Mouse (Mus musculus) olfactory bulb, adult 2 months (tissue): ENCODE results near the gene Evi2b. TPM values are rescaled to one million over a fixed set of nuclear protein-coding genes. Genes with fewer than 3 reads are reported as not detected.

Source experiments
- H3K27ac ChIP-seq: fragments of 200-500 bp; 2 replicates; pipeline ENCODE4 v1.5.1; 2012; ENCODE audit warnings: low read depth, low read length; ENCODE audit not compliant: insufficient read depth
- H3K4me1 ChIP-seq: fragments of 200-500 bp; 2 replicates; pipeline ENCODE4 v1.6.1; 2012; ENCODE audit warnings: low read length; ENCODE audit not compliant: control insufficient read depth, insufficient read depth
- H3K4me3 ChIP-seq: fragments of 200-500 bp; 2 replicates; pipeline ENCODE4 v1.5.1; 2012; ENCODE audit warnings: mild to moderate bottlenecking, low read depth, low read length, moderate library complexity; ENCODE audit not compliant: insufficient read depth
- CTCF ChIP-seq: fragments of 200-500 bp; IDR thresholded peaks from 2 replicates; pipeline ENCODE4 v1.5.1; 2012; ENCODE audit warnings: low read depth, mild to moderate bottlenecking, low read length, moderate library complexity; ENCODE audit not compliant: insufficient read depth
- POLR2A ChIP-seq: fragments of 200-500 bp; IDR thresholded peaks from 2 replicates; pipeline ENCODE4 v1.6.1; 2012; ENCODE audit warnings: mild to moderate bottlenecking, low read depth, low read length, moderate library complexity; ENCODE audit not compliant: insufficient read depth
- WGBS: fragments of 180-500 bp; shearing (Covaris S2); methylation state at CpG from one replicate; pipeline ENCODE4 v1.1.7; 2018; 5-methylcytosine and 5-hydroxymethylcytosine counted together
- polyA plus RNA-seq: library from polyadenylated mRNA; stranded (reverse); fragments of >200 nt; gene quantifications from 2 replicates; pipeline ENCODE4 v1.2.4, GENCODE M21; 2012; ENCODE audit warnings: low replicate concordance; ENCODE audit not compliant: missing spikeins, insufficient read depth, insufficient read length

The Evi2b gene
- polyA plus RNA-seq, 1 experiment = not detected

DNA sequence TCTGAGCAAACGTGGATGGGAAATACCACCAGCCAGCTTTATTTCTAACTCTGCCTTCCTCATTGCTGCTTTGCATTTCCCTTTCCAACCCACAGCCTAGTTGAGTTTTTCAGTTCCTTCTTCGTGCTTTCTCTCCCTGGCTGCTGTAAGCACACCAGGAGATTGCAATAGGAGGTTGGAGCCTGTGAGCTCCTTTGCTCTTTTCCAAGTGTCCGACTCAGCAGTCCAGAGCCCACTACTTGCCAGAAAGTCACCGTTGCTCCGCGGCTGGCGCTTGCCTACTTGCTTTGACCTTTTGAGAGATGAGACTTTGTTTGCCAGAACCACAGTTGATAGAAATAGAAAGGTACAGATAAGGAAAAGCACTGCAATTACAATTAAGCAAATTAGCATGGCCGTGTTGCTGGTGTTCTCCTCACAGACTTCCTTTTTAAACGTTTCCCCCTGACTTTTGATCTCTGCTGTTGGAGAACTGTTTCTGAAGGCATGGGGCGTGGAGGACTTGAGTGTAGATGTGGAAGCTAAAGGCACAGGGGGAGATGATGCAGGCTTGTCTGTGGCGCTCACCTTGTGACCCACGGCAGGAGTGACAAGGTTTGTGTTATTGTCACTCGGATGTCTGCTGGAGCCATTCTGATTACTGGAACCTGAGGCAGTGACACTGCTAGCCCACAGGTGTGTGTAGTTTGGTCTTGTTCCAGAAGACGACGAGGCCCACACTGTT, 3.6 kb upstream of the Evi2b start:
- Histone ChIP-seq H3K4me3 (no peak overlapping the region), H3K4me1 (peaks cover 6% of the 10 kb centered on the region), H3K27ac (no peak overlapping the region)
- 50% methylated on average over 15 of the region's 15 CpGs for WGBS
- TF ChIP-seq POLR2A (no peak), CTCF (no peak)

DNA sequence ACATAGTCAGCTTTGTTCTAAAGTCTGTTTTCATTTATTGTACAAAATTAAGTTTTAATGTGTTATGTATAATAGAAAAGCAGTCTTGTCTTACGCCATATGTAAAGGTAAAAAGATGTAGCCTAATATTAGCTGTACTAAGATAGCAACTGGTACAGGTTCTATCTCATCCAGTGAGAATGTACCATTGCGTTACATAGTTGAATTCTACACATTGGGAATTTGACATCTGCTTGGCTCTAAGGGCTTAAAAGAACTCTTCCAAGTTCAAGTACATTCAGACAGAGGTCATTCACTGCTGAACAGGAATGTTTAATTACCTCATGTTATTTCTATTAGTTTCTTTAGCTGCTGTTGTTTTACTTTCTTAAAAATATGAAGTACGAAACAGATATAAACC, 3.0 kb upstream of the Evi2b start:
- Histone ChIP-seq H3K4me1 (peaks cover 6% of the 10 kb centered on the region), H3K27ac (no peak overlapping the region), H3K4me3 (no peak overlapping the region)
- TF ChIP-seq POLR2A = no peak
- no peak for TF ChIP-seq CTCF
- 94% methylated on average over 3 of the region's 3 CpGs for WGBS

DNA sequence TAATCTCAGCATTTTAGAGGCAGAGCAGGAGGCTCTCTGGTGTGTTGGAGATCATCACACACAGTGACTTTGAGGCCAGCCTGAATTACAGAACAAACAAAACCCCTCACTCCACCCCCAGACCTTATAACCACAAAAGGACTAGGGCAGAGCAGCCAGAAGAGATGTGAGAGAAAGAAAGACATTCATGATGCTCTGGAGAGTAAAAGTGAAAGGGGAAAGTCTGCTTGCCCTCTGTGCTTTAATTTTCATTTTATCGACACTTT, 681 bp upstream of the Evi2b start:
- WGBS = 91% methylated on average over 1 of the region's 1 CpGs
- TF ChIP-seq POLR2A = no peak
- TF ChIP-seq CTCF = no peak
- Histone ChIP-seq H3K27ac (no peak overlapping the region), H3K4me3 (no peak overlapping the region), H3K4me1 (peaks cover 6% of the 10 kb centered on the region)

DNA sequence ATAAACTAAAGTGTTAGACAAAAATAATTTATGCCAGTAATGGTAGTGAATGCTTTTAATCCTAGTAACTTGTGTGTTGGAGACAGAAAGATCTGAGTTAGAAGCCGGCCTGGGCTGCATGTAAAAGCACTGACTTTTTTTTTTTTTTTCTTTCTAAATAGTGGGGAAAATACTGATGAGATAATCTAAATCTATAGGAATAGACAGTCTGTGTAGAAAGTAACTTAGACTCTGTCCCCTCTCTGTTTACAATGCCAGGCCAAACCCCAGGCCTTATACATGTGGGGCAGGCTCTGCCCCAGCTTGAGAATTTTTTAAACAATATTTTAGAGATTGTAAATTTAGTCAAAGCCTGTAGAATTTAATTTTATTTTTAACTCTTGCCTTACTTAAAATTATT, 618 bp downstream of the Evi2b start:
- Histone ChIP-seq H3K27ac (no peak overlapping the region), H3K4me3 (no peak overlapping the region), H3K4me1 (peaks cover 6% of the 10 kb centered on the region)
- 86% methylated on average over 1 of the region's 1 CpGs for WGBS
- TF ChIP-seq POLR2A (no peak), CTCF (no peak)

DNA sequence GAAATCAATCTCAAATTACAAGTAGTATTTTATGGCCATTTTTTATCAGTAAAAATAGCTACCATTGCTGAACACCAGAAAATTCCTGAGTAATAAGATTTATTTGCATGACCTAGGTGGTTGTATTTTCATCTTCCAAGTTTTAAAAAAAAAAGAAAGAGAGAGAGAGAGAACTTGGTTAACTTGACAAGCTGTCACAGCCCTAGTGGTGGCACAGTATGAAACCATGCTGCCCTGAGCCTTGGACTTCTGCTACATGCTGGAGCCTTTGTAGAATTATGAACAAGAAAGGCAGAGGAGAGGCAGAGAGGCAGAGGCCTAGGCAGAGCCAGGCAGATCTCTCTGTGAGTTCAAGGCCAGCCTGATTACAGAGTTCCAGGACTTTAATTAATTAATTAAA, 1.6 kb downstream of the Evi2b start:
- peaks cover under 1% of the 10 kb centered on the region for H3K4me1 ChIP-seq
- no peak overlapping the region for H3K27ac ChIP-seq
- TF ChIP-seq POLR2A (no peak), CTCF (no peak)
- H3K4me3 ChIP-seq = no peak overlapping the region

DNA sequence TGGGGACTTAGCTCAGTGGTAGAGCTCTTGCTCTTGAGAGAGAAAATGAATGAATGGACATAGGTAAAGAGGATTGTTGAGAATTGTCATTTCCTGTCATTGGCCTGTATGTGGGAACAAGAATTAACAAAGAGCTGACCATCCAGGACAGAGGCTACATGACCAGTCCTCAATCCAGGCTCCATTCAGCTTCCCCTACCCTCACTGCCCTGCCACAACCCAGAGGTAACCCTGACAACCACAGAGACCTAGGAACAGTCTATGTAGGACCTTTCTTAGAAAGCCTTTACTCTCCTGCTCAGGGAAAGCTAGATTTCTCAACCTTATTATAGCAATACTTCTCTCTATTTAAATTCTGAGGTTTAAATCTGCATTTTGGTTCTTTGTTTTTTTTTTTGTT, 2.8 kb downstream of the Evi2b start:
- H3K4me1 ChIP-seq = no peaks in the 10 kb centered on the region
- no peak for TF ChIP-seq POLR2A
- no peak for TF ChIP-seq CTCF
- no peak overlapping the region for H3K4me3 ChIP-seq
- H3K27ac ChIP-seq = no peak overlapping the region

DNA sequence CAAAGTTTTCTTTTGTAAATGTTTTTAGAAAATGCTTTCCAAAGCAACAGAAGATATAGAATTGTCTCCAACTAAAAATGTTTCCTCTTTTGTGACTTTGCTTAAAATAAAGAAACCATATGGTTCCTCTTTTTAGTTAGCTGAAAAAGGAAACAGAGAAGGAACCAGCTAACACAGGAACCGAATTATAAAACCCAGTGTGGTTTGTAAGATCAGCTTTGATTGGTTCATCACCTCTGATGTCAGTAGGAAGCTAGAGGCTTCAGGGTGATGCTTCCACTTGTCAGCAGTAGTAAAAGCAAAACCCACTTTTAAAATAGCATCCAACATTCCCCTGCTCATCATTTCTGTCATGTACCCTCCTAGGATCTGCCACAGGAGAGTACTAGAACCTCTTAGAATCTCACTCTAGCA, 3.7 kb downstream of the Evi2b start:
- Histone ChIP-seq H3K4me3 (no peak overlapping the region), H3K4me1 (no peaks in the 10 kb centered on the region), H3K27ac (no peak overlapping the region)
- WGBS = 39% methylated on average over 1 of the region's 1 CpGs
- TF ChIP-seq CTCF = no peak
- TF ChIP-seq POLR2A = no peak

DNA sequence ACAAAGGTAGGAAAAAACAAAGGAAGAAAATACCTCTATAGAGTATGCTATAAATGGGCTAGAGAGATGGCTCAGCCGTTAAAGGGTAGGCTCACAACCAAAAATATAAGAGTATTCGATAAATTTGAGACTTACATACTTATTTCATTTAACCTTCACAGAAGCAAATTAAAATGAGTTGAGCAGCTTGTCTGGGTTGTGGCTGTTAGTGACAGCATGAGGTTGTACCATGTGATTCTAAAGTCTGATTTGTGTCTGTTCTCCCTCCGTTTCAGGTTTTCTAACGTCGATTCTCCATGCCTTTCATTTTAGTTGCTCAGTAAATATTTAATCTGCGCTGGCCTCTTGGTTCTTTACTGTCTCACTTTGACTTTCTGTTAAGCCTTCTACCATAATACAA, 4.3 kb downstream of the Evi2b start:
- H3K27ac ChIP-seq = no peak overlapping the region
- 85% methylated on average over 6 of the region's 6 CpGs for WGBS

DNA sequence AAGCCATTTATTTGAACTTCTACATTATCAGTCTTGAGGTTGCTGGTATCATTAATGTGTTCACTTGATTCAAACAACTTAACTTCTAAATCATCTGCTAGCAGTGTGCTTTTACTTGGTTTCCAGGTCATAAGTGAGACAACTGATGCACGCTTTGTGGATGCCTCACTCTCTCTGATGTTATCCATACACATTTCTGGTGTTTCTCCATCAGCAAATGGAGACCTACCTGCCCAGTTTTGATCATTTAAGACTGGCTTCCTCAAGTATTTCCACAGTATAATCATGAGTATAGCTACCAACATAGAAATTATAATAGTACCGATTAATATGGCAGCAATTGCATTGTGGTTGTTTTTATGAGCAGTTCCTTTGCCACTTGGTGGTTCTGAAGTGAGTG, 7.8 kb downstream of the Evi2b start:
- no peak overlapping the region for H3K27ac ChIP-seq
- TF ChIP-seq POLR2A (no peak), CTCF (no peak)
- 99% methylated on average over 2 of the region's 2 CpGs for WGBS

More for the DNA sequence above, 4.3 kb downstream of the Evi2b start:
- H3K4me1 ChIP-seq = no peaks in the 10 kb centered on the region
- H3K4me3 ChIP-seq = no peak overlapping the region
- TF ChIP-seq CTCF = no peak
- TF ChIP-seq POLR2A = no peak

DNA sequence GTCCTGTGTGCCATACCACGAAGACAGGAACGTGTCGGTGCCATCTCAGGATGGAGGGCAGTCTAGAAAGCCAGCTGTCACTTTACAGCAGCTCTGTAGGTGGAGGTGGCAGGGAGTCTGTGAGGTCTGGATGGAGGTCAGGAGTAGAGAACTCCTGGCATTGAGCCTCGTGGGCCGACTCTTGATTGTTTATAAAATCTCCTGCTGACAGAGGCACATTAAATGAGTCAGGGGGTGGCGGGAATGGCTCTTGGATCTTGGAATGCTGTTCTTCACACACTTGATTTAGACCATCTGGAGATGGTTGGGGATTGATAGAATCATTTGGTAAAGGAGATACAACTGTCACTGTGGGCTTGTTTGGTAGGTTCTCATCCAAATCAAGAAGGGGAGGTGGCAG, 8.2 kb downstream of the Evi2b start:
- Histone ChIP-seq H3K27ac (no peak overlapping the region), H3K4me3 (no peak overlapping the region), H3K4me1 (no peaks in the 10 kb centered on the region)
- WGBS = 70% methylated on average over 6 of the region's 6 CpGs
- no peak for TF ChIP-seq CTCF
- TF ChIP-seq POLR2A = no peak

More for the DNA sequence above, 7.8 kb downstream of the Evi2b start:
- H3K4me1 ChIP-seq = no peaks in the 10 kb centered on the region
- no peak overlapping the region for H3K4me3 ChIP-seq
